Mouse (Mus musculus): ENCODE results near the gene Vmn1r104. TPM values are rescaled to one million over a fixed set of nuclear protein-coding genes. Genes with fewer than 3 reads are reported as not detected.

Gene Vmn1r104
- not detected in 2 replicates for polyA plus RNA-seq (2012; rRNA removed)

DNA sequence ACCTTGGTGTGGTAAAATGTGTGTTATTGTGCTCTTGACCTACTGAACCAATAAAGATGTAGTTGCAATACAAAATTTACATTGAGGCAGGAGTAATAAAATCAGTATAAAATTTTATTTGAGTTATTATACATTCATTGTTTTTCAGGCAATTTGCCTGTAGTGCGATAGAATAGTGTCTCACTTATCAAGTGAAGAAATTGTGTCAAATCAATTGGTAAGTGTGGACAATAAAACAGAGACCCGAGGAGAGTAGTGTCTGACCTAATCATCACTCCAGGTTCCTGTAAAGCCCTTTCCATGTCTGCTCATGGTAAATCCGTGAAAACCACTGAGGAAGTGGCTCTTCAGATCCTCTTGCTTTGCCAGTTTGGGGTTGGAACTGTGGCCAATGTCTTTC is at the start of gene Vmn1r104:
Gene Vmn1r104, plus strand, starts transcription at position 301 of the 400 bp plus-strand sequence.

DNA sequence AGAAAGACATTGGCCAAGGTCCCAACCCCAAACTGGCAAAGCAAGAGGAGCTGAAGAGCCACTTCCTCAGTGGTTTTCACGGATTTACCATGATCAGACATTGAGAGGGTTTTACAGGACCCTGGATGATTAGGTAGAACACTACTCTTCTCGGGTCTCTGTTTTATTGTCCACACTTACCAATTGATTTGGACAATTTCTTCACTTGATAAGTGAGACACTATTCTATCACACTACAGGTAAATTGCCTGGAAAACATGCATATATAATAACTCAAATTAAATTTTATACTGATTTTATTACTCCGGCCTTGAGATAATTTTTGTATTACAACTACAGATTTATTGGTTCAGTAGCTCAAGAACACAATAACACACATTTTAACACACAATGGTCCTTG is 23.2 kb upstream of the Vmn1r104 start, which contains the start of gene Vmn1r103:
Gene Vmn1r103, minus strand, starts transcription at position 101 of the 400 bp plus-strand sequence.

DNA sequence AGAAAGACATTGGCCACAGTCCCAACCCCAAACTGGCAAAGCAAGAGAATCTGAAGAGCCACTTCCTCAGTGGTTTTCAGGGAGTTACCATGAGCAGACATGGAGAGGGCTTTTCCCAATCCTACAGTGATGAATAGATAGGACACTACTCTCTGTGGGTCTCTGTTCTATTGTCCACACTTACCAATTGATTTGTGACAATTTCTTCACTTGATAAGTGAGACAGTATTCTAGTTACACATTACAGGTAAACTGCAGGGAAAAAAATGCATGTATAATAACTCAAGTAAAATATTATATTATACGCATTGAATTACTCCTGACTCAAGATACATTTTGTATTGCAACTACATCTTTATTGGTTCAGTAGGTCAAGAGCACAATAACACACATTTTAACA is 12.0 kb downstream of the Vmn1r104 start, which contains the start of gene Gm5726:
Gene Gm5726, minus strand, starts transcription at position 101 of the 400 bp plus-strand sequence.

DNA sequence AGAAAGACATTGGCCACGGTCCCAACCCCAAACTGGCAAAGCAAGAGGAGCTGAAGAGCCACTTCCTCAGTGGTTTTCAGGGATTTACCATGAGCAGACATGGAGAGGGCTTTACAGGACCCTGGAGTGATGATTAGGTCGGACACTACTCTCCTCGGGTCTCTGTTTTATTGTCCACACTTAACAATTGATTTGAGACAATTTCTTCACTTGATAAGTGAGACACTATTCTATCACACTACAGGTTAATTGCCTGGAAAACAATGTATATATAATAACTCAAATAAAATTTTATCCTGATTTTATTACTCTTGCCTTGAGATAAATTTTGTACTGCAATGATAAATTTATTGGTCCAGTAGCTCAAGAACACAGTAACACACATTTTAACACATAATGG is 42.5 kb downstream of the Vmn1r104 start, which contains the start of gene Gm4141:
Gene Gm4141, minus strand, starts transcription at position 101 of the 400 bp plus-strand sequence.

Other genes starting within 250 kb of the Vmn1r104 start
- not detected in 2 replicates for gene Gm4133, start 199.8 kb upstream of the Vmn1r104 start, polyA plus RNA-seq (2012; rRNA removed)
- not detected in 2 replicates for gene Gm5728, start 158.4 kb upstream of the Vmn1r104 start, polyA plus RNA-seq (2012; rRNA removed)
- gene Vmn1r100, start 115.9 kb upstream of the Vmn1r104 start, polyA plus RNA-seq (2012; rRNA removed) = not detected in 2 replicates
- not detected in 2 replicates for gene Vmn1r101, start 91.2 kb upstream of the Vmn1r104 start, polyA plus RNA-seq (2012; rRNA removed)
- not detected in 2 replicates for gene Gm10670, start 58.9 kb upstream of the Vmn1r104 start, polyA plus RNA-seq (2012; rRNA removed)
- not detected in 2 replicates for gene Vmn1r103, start 23.3 kb upstream of the Vmn1r104 start, polyA plus RNA-seq (2012; rRNA removed)
- gene Gm5726, start 11.9 kb downstream of the Vmn1r104 start, polyA plus RNA-seq (2012; rRNA removed) = not detected in 2 replicates
- gene Gm4141, start 42.4 kb downstream of the Vmn1r104 start, polyA plus RNA-seq (2012; rRNA removed) = not detected in 2 replicates
- gene Gm4513, start 65.2 kb downstream of the Vmn1r104 start, polyA plus RNA-seq (2012; rRNA removed) = not detected in 2 replicates
- not detected in 2 replicates for gene Vmn1r107, start 135.1 kb downstream of the Vmn1r104 start, polyA plus RNA-seq (2012; rRNA removed)
- not detected in 2 replicates for gene Vmn1r111, start 169.4 kb downstream of the Vmn1r104 start, polyA plus RNA-seq (2012; rRNA removed)
- gene Gm10668, start 196.8 kb downstream of the Vmn1r104 start, polyA plus RNA-seq (2012; rRNA removed) = not detected in 2 replicates
- not detected in 2 replicates for gene Vmn1r112, start 237.3 kb downstream of the Vmn1r104 start, polyA plus RNA-seq (2012; rRNA removed)